Mouse (Mus musculus) cerebellum, postnatal 4 days (tissue): ENCODE results near the gene Hormad1.

Source experiments
- DNase-seq, 2 experiments: peaks; one replicate each; pipeline ENCODE4 v3.0.0; 2022; ENCODE audit warnings: low spot score in 2 of 2, mixed read lengths in 1 of 2

Gene Hormad1

GRCm38 (mm10) chr3:95636072-95636471, 76.6 kb downstream of the Hormad1 start:
- no peak for DNase-seq
